Mouse (Mus musculus) brain, embryonic 14.5 days (tissue): ENCODE measurements at regions not wholly inside any gene's neighbourhood (a gene's known extent, or its start where the extent isn't known, plus 50 kb on each side); places are given as distances from the start of the nearest gene placed in this dataset.

Experiments used
- CTCF ChIP-seq: fragments of 200-500 bp; IDR thresholded peaks from 2 replicates; pipeline ENCODE4 v1.5.1; 2012; ENCODE audit warnings: inconsistent platforms, mild to moderate bottlenecking, moderate library complexity, borderline replicate concordance; ENCODE audit not compliant: insufficient read depth, insufficient read length; ENCODE audit errors: extremely low read depth
- POLR2A ChIP-seq: fragments of 200-500 bp; IDR thresholded peaks from 2 replicates; pipeline ENCODE4 v1.6.1; 2012; ENCODE audit warnings: mild to moderate bottlenecking, inconsistent platforms, borderline replicate concordance; ENCODE audit not compliant: poor library complexity, insufficient read depth, insufficient read length, severe bottlenecking; ENCODE audit errors: extremely low read depth

- TF ChIP-seq POLR2A (no peak), CTCF (no peak)
Observed at GRCm38 (mm10) chr10:38668610-38669009, 153.0 kb downstream of the Rfpl4b start.
